Mouse (Mus musculus) forebrain, embryonic 14.5 days (tissue): ENCODE data around the gene Gm20388. TPM values are rescaled to one million over a fixed set of nuclear protein-coding genes. Genes with fewer than 3 reads are reported as not detected.

Source experiments
- ATAC-seq: fragments of 200-750 bp; cut with Nextera tagmentation; 2 replicates; pipeline ENCODE4 v1.8.0; 2017; ENCODE audit warnings: mild to moderate bottlenecking, moderate library complexity
- DNase-seq: peaks from one replicate; pipeline ENCODE4 v3.0.0-alpha.2; 2015; ENCODE audit warnings: low spot score
- H3K27ac ChIP-seq: fragments of 300-500 bp; sonication (generic); 2 replicates; pipeline ENCODE4 v1.5.1; 2014; ENCODE audit warnings: low read depth, mild to moderate bottlenecking, control low read depth, low read length, moderate library complexity
- H3K27me3 ChIP-seq: fragments of 300-500 bp; sonication (generic); replicated peaks from 2 replicates; pipeline ENCODE4 v1.6.1; 2014; ENCODE audit warnings: low read length, control low read depth, mixed read lengths; ENCODE audit not compliant: control insufficient read depth, insufficient read depth
- H3K36me3 ChIP-seq: fragments of 300-500 bp; sonication (generic); 2 replicates; pipeline ENCODE4 v1.6.1; 2014; ENCODE audit warnings: low read length, control low read depth; ENCODE audit not compliant: control insufficient read depth, insufficient read depth
- H3K4me1 ChIP-seq: fragments of 300-500 bp; sonication (generic); 2 replicates; pipeline ENCODE4 v1.6.1; 2014; ENCODE audit warnings: antibody characterized with exemption, low read length, control low read depth; ENCODE audit not compliant: control insufficient read depth, insufficient read depth
- H3K4me2 ChIP-seq: fragments of 300-500 bp; sonication (generic); 2 replicates; pipeline ENCODE4 v1.6.1; 2014; ENCODE audit warnings: mild to moderate bottlenecking, control low read depth, low read length
- H3K4me3 ChIP-seq: fragments of 300-500 bp; sonication (generic); 2 replicates; pipeline ENCODE4 v1.5.1; 2014; ENCODE audit warnings: low read depth, low read length, control low read depth
- H3K9ac ChIP-seq: fragments of 300-500 bp; sonication (generic); 2 replicates; pipeline ENCODE4 v1.6.1; 2014; ENCODE audit warnings: mild to moderate bottlenecking, low read length, control low read depth, moderate library complexity
- H3K9me3 ChIP-seq: fragments of 300-500 bp; sonication (generic); replicated peaks from 2 replicates; pipeline ENCODE4 v1.6.1; 2016; ENCODE audit warnings: low read length, control low read depth, mixed read lengths; ENCODE audit not compliant: control insufficient read depth
- WGBS: fragments of 180-500 bp; shearing (Covaris S2); extraction: QIAGEN DNeasy Blood & Tissue Kit; methylation state at CpG from one replicate; pipeline ENCODE4 v1.1.7; 2014; 5-methylcytosine and 5-hydroxymethylcytosine counted together
- polyA plus RNA-seq: library from polyadenylated mRNA; unstranded; fragments of >200 nt; fragmentation: Nextera tagmentation; extraction: Ambion mirVana; gene quantifications from 2 replicates; pipeline ENCODE4 v1.2.1, GENCODE M21; 2014

Gene Gm20388
- polyA plus RNA-seq, 1 experiment from 2014 or later = 7.4 TPM

- H3K27me3 ChIP-seq = no peaks in the 10 kb centered on the region
- H3K27ac ChIP-seq = no peak overlapping the region
- no peak overlapping the region for H3K4me2 ChIP-seq
- peaks cover 89% of the 10 kb centered on the region for H3K36me3 ChIP-seq
- ATAC-seq = no peak
- WGBS = 89% methylated on average over 14 of the region's 14 CpGs
- H3K9ac ChIP-seq = no peak overlapping the region
- H3K4me3 ChIP-seq = no peak overlapping the region
- no peaks in the 10 kb centered on the region for H3K4me1 ChIP-seq
- DNase-seq = no peak
- no peaks in the 10 kb centered on the region for H3K9me3 ChIP-seq
Measured at GRCm38 (mm10) chr8:121599842-121600241, 1689.2 kb downstream of the Gm20388 start.

DNA sequence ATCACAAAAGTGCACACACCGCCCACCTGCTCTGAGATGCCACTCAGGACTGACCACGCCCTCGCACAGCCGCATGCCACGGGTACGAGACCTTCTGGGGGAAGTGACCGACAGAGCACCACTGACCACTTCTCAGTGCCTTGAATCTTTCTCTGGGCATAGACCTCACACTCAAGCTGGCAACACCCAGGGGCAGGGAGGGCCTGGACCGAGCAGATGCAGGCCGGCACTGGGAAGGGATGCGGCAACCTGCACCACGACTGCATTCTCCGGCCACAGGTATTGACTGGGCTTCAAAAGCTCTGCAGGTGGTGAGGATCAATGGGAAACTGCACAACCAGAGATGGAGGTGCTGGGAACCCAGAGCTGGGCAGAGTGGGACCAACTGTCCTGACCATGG lies 1691.8 kb downstream of the Gm20388 start:
- ATAC-seq (no peak), DNase-seq (no peak)
- peaks cover 94% of the 10 kb centered on the region for H3K36me3 ChIP-seq
- WGBS = 89% methylated on average over 12 of the region's 12 CpGs
- no peak overlapping the region for H3K4me2 ChIP-seq
- H3K9me3 ChIP-seq = no peaks in the 10 kb centered on the region
- H3K4me1 ChIP-seq = no peaks in the 10 kb centered on the region
- H3K4me3 ChIP-seq = no peak overlapping the region
- no peaks in the 10 kb centered on the region for H3K27me3 ChIP-seq
- H3K9ac ChIP-seq = no peak overlapping the region
- no peak overlapping the region for H3K27ac ChIP-seq

DNA sequence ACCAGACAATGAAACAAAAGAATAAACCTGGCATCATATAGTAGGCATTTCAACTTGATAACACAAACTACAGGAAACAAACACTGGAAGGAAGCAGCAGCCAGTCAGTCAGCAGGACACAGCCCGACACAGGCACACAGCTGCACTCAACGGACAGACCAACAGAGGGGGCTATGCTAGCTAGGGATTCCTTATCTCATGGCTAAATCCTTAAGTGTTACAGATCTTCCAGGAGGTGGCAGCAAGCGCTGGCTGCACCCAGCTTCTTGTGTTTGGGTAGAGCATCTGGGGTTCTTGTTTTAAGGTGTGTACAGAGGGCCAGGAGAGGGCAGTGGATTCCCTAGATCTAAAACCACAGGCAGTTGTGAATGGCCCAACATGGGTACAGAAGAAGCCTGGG lies 1692.2 kb downstream of the Gm20388 start:
- no peaks in the 10 kb centered on the region for H3K4me1 ChIP-seq
- no peak overlapping the region for H3K27ac ChIP-seq
- ATAC-seq (peak; percentile 33; the same call in 1 of the 2 replicates), DNase-seq (peak; percentile 77)
- no peak overlapping the region for H3K9ac ChIP-seq
- no peaks in the 10 kb centered on the region for H3K27me3 ChIP-seq
- no peak overlapping the region for H3K4me2 ChIP-seq
- peaks cover 94% of the 10 kb centered on the region for H3K36me3 ChIP-seq
- no peak overlapping the region for H3K4me3 ChIP-seq
- H3K9me3 ChIP-seq = no peaks in the 10 kb centered on the region
- WGBS = 36% methylated on average over 3 of the region's 3 CpGs

DNA sequence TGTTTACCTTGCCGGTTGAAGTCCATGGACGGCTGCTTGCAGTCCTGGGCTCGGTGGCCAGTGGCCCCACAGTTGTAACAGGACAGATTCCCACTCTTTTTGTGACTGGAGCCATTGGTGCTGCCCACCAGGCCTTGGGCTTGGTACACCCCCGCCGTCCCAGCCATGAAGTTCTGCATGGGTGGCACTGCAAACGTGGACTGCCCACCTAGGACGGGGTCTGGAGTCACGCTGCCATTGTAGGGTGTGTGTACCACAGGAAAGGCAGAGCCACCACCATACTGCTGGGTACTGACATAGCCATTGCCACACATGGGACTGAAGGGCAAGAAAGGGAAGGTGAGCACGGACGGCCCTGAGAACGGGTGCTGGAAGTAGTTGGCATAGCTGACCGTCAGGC lies 1693.2 kb downstream of the Gm20388 start:
- 94% methylated on average over 12 of the region's 12 CpGs for WGBS
- Histone ChIP-seq H3K27ac (no peak overlapping the region), H3K9ac (no peak overlapping the region), H3K4me1 (no peaks in the 10 kb centered on the region), H3K9me3 (no peaks in the 10 kb centered on the region), H3K4me2 (no peak overlapping the region), H3K4me3 (no peak overlapping the region), H3K27me3 (no peaks in the 10 kb centered on the region), H3K36me3 (peaks cover 97% of the 10 kb centered on the region)
- ATAC-seq (no peak), DNase-seq (no peak)

DNA sequence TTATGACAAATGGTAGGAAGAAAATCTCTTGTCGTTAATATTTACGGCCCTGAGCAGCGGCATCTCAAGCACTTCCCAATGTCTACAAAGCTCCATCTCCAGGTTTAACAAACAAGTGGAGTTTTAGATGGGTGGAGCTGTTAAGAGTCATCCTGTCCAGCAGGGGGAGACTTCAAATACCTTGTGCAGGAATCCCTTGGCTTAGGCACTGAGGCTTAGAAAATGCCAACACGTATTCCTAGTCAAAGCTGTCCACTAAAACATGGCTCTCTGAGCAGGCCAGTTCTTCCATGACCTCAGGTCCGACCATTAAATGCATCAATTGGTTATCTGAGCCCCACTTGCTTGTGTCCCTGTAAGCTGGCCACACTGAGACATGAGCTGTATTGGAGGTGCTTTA lies 1697.0 kb downstream of the Gm20388 start:
- no peaks in the 10 kb centered on the region for H3K9me3 ChIP-seq
- DNase-seq = no peak
- H3K36me3 ChIP-seq = peaks cover 87% of the 10 kb centered on the region
- H3K4me2 ChIP-seq = no peak overlapping the region
- H3K27me3 ChIP-seq = no peaks in the 10 kb centered on the region
- no peak overlapping the region for H3K27ac ChIP-seq
- no peak overlapping the region for H3K4me3 ChIP-seq
- 92% methylated on average over 5 of the region's 5 CpGs for WGBS
- H3K4me1 ChIP-seq = no peaks in the 10 kb centered on the region
- H3K9ac ChIP-seq = no peak overlapping the region
- no peak for ATAC-seq

GRCm38 (mm10) chr8:121609251-121609650 lies 1698.6 kb downstream of the Gm20388 start:
- H3K4me1 ChIP-seq = no peaks in the 10 kb centered on the region
- peaks cover 74% of the 10 kb centered on the region for H3K36me3 ChIP-seq
- H3K4me3 ChIP-seq = no peak overlapping the region
- no peak overlapping the region for H3K9ac ChIP-seq
- WGBS = 91% methylated on average over 15 of the region's 15 CpGs
- ATAC-seq (no peak), DNase-seq (no peak)
- no peak overlapping the region for H3K4me2 ChIP-seq
- no peaks in the 10 kb centered on the region for H3K9me3 ChIP-seq
- H3K27ac ChIP-seq = no peak overlapping the region
- no peaks in the 10 kb centered on the region for H3K27me3 ChIP-seq

DNA sequence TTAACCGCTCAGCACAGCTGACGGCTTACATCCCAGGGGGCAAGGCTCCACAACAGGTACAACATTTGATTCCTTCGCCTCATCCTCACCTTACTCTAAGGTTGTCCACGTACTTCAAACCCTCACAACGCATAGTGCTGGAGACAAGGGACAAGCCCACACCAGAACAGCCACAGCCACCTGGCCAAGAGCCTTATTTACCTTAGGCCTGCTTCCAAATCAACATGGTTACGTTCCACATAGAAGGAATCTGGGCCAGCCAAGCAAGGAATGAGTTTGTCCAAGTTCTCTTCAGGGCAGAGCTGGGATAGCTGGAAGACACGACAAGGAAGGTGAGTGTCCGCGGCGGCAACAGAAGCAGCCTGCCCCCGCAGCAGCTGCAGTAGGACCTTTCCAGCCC lies 1699.3 kb downstream of the Gm20388 start:
- Histone ChIP-seq H3K27me3 (no peaks in the 10 kb centered on the region), H3K9me3 (no peaks in the 10 kb centered on the region), H3K4me1 (no peaks in the 10 kb centered on the region), H3K9ac (no peak overlapping the region), H3K36me3 (peaks cover 68% of the 10 kb centered on the region), H3K27ac (no peak overlapping the region), H3K4me2 (no peak overlapping the region), H3K4me3 (no peak overlapping the region)
- ATAC-seq (no peak), DNase-seq (no peak)
- WGBS = 95% methylated on average over 11 of the region's 11 CpGs

GRCm38 (mm10) chr8:121613419-121613818 lies 1702.8 kb downstream of the Gm20388 start:
- H3K4me2 ChIP-seq = no peak overlapping the region
- no peak overlapping the region for H3K27ac ChIP-seq
- no peak for ATAC-seq
- no peaks in the 10 kb centered on the region for H3K27me3 ChIP-seq
- DNase-seq = no peak
- no peak overlapping the region for H3K9ac ChIP-seq
- peaks cover 58% of the 10 kb centered on the region for H3K36me3 ChIP-seq
- no peak overlapping the region for H3K4me3 ChIP-seq
- H3K9me3 ChIP-seq = no peaks in the 10 kb centered on the region
- H3K4me1 ChIP-seq = no peaks in the 10 kb centered on the region

- no peaks in the 10 kb centered on the region for H3K9me3 ChIP-seq
- H3K27me3 ChIP-seq = no peaks in the 10 kb centered on the region
- H3K4me3 ChIP-seq = no peak overlapping the region
- no peak overlapping the region for H3K27ac ChIP-seq
- no peak for ATAC-seq
- DNase-seq = no peak
- H3K4me2 ChIP-seq = no peak overlapping the region
- no peak overlapping the region for H3K9ac ChIP-seq
- 73% methylated on average over 7 of the region's 7 CpGs for WGBS
- H3K4me1 ChIP-seq = peaks cover 4% of the 10 kb centered on the region; the same call in 1 of the 2 replicates
- peaks cover 28% of the 10 kb centered on the region for H3K36me3 ChIP-seq
Measured at GRCm38 (mm10) chr8:121619401-121619995, 1708.9 kb downstream of the Gm20388 start.
